Mouse (Mus musculus) cerebellum, adult 2 months (tissue): Measurements from ENCODE around the gene Dydc2.

Source experiments
- CTCF ChIP-seq: fragments of 200-500 bp; IDR thresholded peaks from 2 replicates; pipeline ENCODE4 v1.5.1; 2011; ENCODE audit warnings: low read depth, mild to moderate bottlenecking, control low read depth, low read length, moderate library complexity, borderline replicate concordance; ENCODE audit not compliant: insufficient read depth
- POLR2A ChIP-seq: fragments of 200-500 bp; IDR thresholded peaks from 2 replicates; pipeline ENCODE4 v1.6.1; 2011; ENCODE audit warnings: low read length, control low read depth, borderline replicate concordance; ENCODE audit not compliant: insufficient read depth

DNA sequence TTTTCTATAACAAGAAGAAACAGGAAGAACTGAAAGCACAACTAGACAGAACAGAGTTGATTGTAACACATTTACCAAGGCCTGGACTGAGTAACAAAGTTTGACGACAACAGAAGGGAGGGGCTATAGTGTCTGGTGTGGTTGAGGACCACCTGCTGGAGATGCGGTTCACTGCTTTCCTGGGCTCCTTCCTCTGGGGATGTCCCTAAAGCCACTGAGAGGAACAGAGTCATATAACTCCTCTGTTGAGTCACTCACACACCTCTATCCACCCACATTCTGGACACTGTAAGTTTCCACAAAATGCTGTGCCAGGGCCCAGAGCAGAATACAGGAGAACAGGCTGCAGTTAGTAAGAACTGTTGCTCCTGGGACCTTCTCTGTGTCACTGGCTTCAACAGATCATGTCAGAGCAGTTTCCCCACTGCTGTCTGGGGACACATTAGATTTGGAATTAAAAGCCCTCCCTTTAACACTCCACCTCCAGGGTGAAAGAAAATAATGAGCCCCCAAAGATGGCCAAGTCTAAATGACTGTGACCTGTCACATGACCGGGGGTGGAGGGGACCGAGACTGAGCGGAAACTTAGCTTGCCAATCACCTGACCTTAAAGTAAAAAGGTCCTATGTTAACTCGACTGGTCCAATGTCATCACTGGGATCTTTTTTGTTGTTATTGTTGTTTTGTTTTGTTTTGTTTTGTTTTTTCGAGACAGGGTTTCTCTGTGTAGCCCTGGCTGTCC, 68.9 kb downstream of the Dydc2 start:
- TF ChIP-seq POLR2A (no peak), CTCF (no peak)
